Mouse (Mus musculus) ES-Bruce4 (cell line): ENCODE measurements at regions not wholly inside any gene's neighbourhood (a gene's known extent, or its start where the extent isn't known, plus 50 kb on each side); places are given as distances from the start of the nearest gene placed in this dataset.

Experiments
- CTCF ChIP-seq: IDR thresholded peaks from one replicate; pipeline ENCODE4 v1.8.1; 2011; ENCODE audit warnings: low read depth, low read length
- POLR2A ChIP-seq: IDR thresholded peaks from one replicate; pipeline ENCODE4 v1.8.1; 2011; ENCODE audit warnings: low read length; ENCODE audit not compliant: insufficient read depth

DNA sequence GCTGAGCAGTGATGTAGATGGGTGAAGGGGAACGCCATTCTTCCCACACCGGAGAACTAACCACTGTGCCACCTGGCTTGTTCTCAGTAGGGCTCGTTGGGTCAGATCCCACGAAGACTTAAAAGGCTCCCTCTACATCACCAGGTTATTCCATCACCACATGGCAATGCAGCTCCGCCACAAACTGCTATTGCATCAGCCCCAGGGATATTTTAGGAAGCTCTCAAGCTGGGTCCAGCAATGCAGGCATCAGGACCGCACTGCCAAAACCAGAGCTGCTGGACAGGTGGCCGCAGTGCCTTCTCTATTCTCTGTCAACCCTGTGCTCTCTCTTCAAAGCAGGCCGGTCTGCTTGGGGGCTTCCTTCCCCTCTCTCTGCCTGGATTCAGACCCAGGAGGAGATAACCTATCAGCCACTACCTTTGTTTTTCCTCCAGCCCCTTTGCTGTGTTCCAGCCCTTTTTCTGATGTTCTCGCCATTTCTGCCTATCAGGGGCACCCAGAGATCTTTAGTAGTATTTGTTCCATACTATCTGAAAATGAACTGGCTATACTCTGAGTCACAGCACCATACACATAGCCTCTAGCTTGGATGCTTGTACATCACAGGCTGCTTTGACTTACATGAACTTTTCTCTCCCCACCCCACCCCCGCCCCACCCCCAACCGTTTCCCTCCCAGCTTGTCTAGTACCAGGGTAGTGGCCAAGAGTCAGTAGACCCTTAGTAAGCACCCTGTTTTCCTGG, 87.8 kb upstream of the Ssbp2 start:
- no peak for TF ChIP-seq CTCF
- TF ChIP-seq POLR2A: no peak
